Mouse (Mus musculus) left cerebral cortex, adult 8-10 months (tissue): ENCODE results near the gene Sec24a. TPM values are rescaled to one million over a fixed set of nuclear protein-coding genes. Genes with fewer than 3 reads are reported as not detected.
"Not testable (repeated sequence)": the region's sequence is repeated elsewhere in the genome, so short reads cannot be mapped to it uniquely, and the experiment has no call there.

Experiments used
- DNase-seq, 2 experiments: peaks; one replicate each; pipeline ENCODE4 v3.0.0; 2022; ENCODE audit warnings: low spot score in 2 of 2
- total RNA-seq, 4 experiments: library from RNA; stranded (reverse); gene quantifications; 2 replicates each; pipeline ENCODE4 v1.2.4; 2022

Gene Sec24a
- total RNA-seq, 4 experiments from 2014 or later = 19.1 to 21.9 (median 19.8) TPM

DNA sequence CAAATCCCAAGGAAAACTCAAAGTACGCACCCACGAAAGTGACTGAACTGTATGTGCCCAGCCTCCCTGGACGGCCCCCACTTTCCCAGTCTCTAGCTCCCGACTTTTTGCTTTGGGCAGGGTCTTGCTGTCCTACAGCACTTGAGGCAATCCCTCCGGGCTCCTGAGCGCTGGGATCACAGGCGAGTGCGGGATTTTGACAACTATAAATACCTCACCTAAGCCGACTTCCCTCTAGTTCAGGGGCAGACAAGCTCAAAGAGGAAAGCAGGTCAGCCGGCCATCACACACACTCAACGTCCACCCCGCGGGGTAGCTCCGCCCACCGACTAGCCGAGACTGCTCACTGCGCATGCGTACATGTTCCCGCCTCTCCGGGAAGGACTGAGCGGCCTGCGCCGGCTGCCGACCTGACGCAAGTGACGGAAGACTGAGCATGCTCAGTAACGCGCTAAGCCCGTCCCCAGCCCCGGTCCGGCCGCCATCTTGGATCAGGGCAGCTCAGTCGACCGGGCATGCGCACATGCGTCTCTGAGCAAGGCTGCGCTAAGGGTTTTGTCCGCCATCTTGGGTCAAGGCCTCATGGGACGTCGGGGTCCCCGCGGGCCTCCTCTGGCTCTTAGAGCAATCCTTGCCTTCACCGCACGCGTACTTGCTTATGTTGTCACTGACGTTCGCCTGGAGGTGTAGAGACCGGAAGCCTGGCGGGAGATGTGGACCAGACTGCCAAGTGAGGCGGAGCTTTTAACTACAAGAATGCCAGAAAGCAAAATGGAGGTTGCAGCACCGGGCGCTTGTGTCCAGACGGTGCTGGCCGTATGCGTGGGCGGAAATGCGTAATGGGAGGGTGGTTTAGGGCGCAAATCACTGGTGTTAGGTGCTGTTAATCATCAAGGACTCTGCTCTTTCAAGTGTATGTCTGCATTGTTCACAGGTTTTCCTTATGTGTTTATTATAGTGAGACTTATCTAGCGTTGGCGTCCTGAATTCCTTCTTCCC, 74.8 kb downstream of the Sec24a start, which contains the start of gene 0610009B22Rik:
Gene 0610009B22Rik (minus strand): TSS at position 545 of the 999 bp plus-strand sequence.
- peak; percentile 99 for DNase-seq

DNA sequence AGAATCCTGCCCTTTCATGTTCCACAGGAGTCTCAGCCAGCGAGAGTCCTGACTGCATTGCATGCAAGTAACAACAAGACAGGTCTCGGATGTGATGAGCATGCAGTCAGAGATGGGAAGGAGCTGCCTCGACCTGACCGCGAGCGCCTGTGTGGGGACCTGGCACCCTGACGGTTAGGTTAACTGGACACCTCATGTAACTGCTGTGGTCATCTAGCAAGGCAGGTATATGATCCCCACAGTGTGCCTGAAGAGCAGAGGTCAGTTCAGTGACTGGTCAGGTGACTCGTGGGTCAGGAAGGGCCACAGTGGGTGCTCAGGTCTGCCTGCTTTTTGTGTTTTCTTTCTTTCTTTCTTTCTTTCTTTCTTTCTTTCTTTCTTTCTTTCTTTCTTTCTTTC, 81.5 kb downstream of the Sec24a start:
- no peak for DNase-seq

GRCm38 (mm10) chr11:51681324-51681975, 82.0 kb downstream of the Sec24a start:
- DNase-seq = peak; percentile 46 to 67

- no peak for DNase-seq
These were observed 84.0 kb downstream of the Sec24a start for GRCm38 (mm10) chr11:51679466-51679865.

- no peak for DNase-seq
These were observed 85.6 kb downstream of the Sec24a start for GRCm38 (mm10) chr11:51677737-51678418.

- no peak for DNase-seq
These were observed 88.0 kb downstream of the Sec24a start for GRCm38 (mm10) chr11:51675386-51675785.

GRCm38 (mm10) chr11:51673291-51673690, 90.1 kb downstream of the Sec24a start:
- no peak for DNase-seq

- no peak for DNase-seq
These were observed 92.1 kb downstream of the Sec24a start for GRCm38 (mm10) chr11:51671376-51671775.

- DNase-seq = no peak
These were observed 92.6 kb downstream of the Sec24a start for GRCm38 (mm10) chr11:51670846-51671245.

- not testable (repeated sequence) for DNase-seq
These were observed 98.7 kb downstream of the Sec24a start for GRCm38 (mm10) chr11:51664747-51665146.

- no peak for DNase-seq
These were observed 100.8 kb downstream of the Sec24a start for GRCm38 (mm10) chr11:51662632-51663031.

DNA sequence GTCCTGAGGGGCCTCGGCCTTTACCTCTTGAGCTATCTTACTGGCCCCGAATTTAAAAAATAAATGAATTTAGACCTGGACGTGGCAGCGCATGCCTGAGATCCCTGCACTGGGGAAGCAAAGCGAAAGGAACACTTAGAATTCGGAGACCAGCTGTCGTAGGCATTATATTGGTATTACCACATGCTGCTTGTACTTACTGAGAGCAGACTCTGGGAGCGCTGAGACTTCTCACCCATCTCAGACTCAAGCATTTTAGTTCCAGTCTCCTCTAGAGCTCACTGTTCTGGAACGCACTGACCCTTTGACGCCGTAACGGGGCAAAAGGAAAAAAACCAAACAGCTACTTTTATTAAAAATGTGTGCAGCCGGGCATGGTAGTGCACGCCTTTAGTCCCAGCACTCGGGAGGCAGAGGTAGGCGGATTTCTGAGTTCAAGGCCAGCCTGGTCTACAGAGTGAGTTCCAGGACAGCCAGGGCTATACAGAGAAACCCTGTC, 101.5 kb downstream of the Sec24a start:
- no peak for DNase-seq

- DNase-seq = no peak
These were observed 104.7 kb downstream of the Sec24a start for GRCm38 (mm10) chr11:51658705-51659104.

DNA sequence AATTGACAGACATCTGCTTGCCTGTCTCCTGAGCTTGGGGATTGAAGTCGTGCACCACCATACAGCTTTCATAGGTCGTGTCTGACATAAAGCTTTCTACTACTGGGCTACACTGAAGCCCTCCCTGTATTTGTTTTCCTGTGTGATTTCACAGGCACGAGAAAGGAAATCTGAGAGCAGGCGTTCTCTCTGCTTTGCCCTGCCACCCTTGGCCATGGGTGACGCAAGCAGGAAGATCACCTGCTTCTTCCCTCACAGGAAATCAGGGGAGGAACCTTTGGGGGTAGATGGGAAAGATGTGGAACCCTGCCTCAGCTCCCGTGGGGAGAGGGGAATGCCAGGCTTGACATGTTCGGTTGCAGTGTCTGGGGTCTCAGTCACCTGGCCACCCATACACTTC, 105.1 kb downstream of the Sec24a start:
- no peak for DNase-seq

- DNase-seq = no peak
These were observed 106.5 kb downstream of the Sec24a start for GRCm38 (mm10) chr11:51656798-51657521.

- no peak for DNase-seq
These were observed 108.5 kb downstream of the Sec24a start for GRCm38 (mm10) chr11:51654891-51655290.

GRCm38 (mm10) chr11:51653736-51654135, 109.7 kb downstream of the Sec24a start:
- no peak for DNase-seq

GRCm38 (mm10) chr11:51652889-51653418, 110.5 kb downstream of the Sec24a start:
- DNase-seq = no peak

GRCm38 (mm10) chr11:51650691-51651515, 112.5 kb downstream of the Sec24a start, which contains the start of the genes N4bp3 and D930048N14Rik:
Gene N4bp3 (minus strand): TSS chr11:51650842.
Gene D930048N14Rik (plus strand): TSS chr11:51650954.
- peak in 1 of 2 experiments; percentile 11 for DNase-seq
